Mouse (Mus musculus) cerebellum, adult 11 months (tissue): ENCODE data around the gene Rnf128.
"Not testable (repeated sequence)": the region's sequence is repeated elsewhere in the genome, so short reads cannot be mapped to it uniquely, and the experiment has no call there.

ENCODE experiments used
- DNase-seq: peaks from one replicate; pipeline ENCODE4 v3.0.0; 2022

Gene Rnf128

DNA sequence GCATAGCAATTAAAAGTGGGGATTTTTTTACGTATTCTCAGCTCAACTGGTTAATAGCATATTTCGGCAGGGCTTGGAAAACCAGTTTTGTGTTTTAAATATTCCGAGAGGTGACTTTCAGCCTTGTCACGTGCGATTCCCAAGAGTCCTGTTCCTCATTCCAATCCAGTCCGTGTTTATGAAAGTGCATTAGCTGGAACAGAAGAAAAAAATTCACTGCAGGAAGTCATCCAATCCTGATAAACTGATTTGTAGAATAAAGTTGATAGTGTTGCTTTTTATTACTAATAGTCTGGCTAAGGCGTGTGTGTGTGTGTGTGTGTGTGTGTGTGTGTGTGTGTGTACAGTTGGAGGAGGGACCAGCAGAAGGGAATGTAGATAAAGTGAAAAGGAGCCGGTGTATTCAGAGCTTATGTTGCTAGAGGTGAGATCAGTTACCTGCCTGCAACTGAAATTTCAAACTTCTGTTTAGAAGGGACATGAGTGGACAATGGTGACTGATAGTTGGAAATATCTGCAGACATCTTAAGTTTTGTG is at the start of gene Rnf128:
Gene Rnf128, plus strand, starts transcription at position 392 of the 537 bp plus-strand sequence.
- DNase-seq: no peak

DNA sequence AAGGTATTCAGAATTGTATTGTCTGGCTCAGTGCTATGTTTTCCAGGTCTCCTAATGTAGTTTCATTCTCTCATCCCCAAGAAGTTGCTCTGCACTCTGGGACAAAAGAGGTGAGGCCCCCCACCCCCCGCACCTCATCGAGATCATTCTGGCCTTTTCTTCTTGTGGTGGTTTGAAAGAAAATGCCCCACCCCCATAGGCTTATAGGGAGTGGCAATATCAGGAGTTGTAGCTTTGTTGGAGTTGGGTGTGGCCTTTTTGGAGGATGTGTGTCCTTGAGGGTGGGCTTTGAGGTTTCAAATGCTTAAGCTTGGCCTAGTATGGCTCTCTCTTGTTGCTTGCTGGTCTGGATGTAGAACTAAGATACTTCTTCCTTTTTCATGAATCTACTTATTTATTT is 47.0 kb upstream of the Rnf128 start:
- DNase-seq: no peak

DNA sequence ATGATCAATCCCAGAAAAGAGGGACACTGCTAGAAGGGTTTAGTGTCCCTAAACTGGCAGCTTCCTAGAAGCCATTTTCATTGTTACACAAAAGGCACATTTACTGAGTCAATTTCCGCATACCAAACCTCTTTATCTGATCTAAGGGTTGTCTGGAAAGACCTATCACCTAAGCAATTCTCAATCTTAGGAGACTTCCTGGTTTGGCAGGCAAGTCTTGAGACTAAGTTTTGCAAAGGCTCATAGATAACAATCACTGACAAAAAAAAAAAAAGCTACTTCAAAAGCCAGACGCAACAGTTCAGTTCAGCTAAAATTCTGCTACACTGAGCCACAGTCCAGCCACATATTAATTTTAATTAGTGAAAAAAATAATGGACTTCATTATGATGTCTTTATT is 43.9 kb upstream of the Rnf128 start:
- no peak for DNase-seq

DNA sequence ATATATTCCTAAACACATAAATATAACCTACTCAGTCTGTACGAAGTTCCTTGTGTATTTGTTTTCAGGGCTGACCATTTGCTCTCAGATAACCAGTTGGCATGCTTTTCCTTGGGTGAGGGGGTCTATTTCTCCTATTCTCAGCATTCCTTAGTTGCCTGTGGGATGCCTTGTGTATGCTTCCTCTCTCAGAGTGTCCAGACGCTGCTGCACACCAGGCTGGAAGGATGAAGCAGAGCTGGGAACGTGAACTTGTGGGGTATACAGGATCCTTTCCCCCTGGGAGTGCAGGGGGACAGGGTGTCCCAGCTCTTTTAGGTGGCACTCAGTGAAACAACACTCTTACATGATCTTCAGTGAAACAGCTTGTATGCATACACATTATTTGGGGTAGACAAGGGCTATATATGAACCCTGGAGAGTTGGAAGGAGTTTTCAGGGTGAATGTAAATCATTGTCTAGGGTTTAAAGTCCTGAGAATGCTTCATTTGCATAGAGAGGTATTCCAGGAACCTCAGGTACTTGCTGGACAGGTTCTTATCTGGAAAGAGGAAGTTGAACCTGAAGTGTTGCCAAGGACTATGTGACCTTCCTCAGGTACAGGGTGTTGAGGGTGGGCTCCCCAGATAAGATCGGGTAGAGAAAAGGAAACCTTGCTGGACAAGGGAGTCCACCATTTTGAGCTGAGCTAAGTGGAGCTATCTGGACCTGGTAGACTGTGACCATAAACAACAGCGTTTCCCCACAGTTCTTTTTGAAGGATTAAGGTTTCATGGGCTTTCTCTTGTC is 38.6 kb upstream of the Rnf128 start:
- no peak for DNase-seq

DNA sequence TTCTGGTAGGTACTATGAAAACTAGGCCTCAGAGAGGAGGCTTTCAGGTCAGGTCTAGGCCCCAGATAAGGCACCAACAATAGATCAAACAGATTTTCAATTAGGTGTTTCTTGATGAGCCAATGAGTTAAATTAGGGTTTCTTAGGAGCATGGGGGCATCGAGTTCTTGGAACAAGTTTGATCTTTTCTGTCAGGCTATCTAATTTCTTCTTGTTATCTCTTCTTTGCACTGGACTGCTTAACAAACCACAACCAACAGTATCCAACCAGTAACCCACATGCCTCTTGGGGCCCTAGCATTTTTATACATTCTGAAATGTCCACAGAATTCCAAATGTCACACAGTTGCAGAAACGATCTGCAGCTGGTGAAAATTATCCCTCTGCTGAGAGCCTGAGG is 37.4 kb upstream of the Rnf128 start:
- DNase-seq: no peak

DNA sequence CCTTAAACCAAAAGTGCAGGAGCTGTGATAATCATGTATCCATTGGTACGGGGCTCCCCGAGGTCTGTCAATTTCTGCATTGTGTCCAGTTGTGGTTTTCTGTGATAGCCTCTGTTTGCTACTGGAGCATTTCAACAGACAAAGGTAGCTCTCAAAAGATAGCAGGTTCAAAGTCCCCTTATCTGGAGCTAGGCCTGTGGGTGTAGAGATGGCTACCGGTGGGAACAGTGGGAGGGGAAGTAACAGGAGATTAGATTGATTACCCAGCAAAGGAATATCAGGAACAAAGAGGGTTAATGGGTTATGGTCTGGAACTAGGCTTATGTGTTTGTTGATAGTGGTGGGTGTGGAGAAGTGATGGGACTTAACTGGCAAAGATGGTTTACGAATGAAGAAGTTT is 36.1 kb upstream of the Rnf128 start:
- no peak for DNase-seq

DNA sequence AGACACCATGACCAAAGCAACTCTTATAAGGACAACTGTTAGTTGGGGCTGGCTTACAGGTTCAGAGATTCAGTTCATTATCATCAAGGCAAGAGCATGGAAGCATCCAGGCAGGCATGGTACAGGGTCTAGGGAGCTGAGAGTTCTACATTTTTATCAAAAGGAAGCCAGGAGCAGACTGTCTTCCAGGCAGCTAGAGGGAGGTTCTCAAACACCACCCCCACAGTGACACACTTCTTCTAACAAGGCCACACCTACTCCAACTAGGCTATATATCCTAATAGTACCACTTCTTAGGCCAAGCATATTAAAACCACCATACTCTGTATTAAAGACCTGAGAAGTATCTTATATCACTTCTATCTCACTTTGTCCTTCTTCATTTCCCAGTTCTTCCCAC is 33.4 kb upstream of the Rnf128 start:
- DNase-seq: no peak

DNA sequence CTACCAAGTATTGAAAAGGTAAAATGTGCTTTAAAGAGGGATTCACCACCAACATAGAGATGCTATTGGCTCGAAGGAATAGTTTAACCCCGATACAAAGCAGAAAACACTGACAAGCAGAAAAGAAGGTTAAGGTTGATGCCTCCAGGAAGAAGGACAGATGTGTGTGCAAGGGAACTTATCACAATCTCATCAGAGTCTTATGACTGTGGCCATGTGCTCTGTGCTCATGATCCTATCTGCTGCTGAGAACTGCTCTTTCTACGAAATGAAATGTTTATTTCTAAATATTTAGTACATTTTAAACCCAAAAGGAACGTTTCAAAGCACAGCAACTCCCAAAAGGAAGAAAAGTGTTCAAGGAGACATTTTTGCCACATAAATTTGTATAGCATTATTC is 30.8 kb upstream of the Rnf128 start:
- DNase-seq: no peak

DNA sequence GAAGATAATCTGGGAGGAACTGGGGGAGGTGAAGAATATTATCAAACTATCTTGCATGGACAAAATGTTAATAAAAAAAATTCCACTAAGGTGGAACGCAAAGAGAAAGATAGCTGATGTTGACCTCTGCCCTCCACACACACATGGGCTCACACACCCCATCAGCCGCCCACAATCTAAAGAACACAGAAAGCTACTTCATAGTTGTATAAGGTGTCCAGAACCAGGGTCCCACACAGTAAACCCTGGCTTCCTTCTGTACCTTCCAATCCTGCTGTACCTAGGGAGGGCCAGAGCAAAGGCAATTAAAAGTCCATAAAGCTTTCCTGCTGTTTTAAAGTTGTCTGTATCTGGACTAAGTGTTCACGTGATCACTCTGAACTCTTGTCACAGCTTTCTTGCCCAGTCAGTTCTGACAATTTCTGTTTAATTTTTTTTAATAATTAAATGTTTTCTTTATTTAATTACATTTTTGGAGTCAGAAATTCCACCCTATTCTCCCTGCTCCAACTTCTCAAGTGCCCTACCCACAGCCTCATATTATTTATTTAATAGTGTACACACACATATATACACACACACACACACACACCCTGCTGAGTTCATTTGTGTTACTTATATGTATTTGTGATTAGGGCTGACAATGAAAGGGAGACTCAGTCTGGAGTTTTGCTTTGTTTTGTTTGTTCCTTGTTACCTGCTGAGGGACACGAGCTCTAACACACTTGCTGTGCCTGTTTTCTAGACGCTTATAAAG is 25.3 kb upstream of the Rnf128 start:
- no peak for DNase-seq

DNA sequence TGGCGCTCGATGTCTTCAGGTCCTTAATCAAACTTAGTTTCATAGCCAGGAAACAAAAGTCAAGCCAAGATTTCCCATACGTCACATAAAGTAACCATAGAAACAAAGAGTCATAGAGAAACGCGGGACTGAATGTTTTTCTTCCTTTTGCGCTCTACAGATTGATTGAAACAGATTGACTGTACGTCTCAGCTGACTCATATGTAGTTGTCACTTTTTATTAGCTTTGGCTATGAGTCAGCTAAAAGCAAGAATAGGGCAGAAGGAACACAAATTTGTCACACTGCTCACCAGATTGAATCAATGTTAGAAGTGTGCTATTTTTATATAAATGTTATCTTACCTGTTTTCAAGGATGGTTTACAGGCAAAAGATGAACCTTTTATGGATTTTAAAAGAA is 19.4 kb upstream of the Rnf128 start:
- no peak for DNase-seq

DNA sequence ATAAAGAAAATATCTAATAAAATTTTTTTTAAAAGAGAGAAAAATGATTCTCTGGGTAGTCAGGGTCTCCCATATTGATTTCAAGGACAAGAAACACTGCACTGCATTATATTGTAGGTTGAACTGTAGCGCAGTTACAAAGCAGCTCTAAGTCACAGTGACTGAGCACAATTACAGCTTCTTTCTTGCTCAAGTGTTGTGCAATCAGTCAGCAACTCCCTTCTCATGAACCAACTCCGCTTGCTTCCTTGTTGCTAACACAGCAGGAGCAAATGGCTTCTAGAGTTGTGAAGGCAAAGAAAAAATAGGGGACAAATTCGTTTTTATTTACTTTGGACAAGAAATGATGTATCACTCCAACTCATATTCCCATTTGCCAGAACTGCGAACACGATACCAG is 12.7 kb upstream of the Rnf128 start:
- no peak for DNase-seq

DNA sequence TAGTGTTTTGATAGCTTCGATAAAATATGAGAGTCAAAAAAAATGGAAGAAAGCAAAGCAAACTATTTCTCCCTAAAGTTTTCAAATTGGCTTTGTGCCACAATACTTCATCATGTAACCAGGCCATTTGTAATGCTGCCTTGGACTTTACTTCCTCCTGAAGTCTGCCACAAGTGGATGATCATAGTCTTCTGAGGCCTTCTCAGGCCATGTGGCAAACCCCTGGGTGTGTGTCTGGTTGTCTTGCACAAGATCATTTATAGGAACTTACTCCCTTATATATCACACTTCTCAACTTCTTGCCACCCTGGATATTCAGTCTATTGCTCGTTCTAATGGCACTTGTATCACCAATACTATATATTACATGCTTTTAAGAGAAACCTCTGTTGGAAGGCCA is 11.0 kb upstream of the Rnf128 start:
- no peak for DNase-seq

DNA sequence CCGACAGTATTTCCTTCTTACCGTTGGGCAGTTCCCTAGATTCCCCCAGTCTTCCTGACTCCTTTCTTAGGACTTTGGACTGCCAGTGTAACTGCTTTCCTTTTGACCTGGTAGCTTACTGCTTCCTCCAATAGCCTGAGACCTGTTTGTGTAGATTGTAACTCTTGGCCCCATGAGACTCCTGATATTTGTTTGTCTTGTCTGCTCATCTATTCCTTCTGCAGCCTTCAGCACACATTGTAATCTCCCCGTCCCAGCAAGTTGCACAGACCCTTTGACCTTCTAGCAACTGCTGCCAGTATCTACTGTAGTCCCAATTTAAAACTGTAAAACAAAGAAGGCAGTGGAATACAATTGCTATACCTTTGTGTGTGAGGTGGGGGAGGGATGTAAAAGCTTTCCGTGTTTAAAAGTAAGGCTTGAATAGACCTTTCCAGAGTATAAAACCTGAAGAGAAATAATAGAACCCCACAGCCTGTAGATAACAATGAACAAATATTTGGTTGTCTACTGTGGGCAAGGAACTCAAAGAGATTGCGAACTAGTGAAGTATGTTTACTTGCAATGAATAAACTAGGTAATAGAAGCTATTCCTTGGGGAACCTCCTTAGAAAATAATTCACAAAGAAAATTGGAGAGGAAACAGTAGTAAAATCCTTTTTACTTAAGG is 726 bp upstream of the Rnf128 start:
- no peak for DNase-seq

DNA sequence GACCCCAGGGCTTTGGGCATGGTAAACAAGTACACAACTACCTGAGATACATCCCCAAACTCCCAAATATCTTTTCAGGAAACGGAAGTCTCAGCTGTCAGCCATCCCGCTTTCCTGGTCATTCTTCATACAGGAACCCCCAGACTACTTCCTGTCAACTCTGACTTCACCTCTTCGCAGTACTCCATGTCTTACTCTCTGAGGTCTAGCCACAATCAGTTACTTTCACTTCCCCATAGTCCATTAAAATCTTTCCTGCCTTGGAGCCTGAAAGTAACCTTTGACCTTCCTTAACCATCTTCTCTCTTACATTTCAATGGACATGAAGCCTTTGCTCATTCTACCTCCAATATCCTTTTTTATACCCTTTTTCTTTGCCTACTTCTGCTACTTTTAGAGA is 6.9 kb downstream of the Rnf128 start:
- DNase-seq: no peak

DNA sequence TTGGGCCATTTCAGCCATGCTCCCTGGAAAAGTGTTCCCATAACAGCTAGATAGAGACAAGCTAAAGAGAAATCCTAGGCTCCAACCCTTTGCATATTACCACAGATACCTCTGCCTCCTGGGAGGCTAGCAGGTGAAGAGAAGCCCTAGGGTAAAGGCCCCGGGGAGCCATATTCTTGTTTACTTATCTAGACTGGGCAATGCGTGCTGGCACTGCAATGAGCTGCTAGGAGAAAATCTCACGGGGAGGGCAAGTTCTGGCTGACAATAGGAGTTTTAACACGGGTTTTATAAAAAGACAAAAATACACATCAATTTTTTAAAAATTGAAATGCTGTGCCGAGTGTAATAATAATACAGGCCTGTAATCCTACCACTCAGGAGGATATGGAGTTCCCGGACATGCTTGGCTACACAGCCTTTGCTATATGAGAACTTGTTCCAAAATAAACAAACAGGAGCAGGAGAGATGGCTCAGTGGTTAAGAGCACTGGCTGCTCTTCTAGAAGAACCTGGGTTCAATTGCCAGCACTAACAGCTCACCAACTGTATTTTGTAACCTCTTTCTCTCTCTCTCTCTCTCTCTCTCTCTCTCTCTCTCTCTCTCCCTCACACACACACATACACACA is 15.6 kb downstream of the Rnf128 start:
- DNase-seq: no peak

DNA sequence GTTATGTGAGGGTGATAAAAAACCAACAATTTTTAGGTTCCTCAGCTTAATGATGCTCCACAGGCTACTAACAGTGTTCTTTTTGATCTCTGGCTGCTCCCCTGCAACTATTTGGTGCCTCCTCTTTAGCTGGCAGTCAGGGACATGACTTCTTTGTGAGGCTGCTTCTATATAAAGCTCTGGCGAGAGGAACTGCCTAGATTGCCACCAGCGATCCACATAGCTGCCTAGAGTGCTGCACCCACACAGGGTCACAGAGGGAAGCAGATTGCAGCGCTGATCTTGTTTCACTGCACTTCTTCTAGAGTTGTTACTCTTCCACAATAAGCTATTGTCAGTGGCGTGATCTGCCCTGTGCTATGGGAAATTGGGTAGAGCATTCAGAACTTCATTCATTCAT is 20.5 kb downstream of the Rnf128 start:
- DNase-seq: no peak

DNA sequence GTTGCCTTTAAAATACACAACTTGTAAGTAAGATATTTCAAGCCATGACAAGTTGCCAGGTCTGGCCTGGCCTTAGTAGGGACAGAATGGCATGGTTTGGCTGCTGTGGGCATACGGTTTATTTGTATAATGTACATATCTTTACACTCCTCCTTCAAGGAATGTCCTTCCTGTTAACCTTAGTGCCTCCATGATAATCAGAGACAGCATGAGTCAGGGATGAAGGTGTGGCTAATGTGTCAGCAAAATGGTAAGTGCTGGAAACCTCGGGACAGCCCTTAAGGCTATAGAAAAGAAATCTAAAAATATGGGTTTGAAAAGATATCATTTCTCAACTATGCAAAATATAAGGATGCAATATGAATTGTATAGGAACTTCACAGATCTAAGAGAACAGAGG is 23.6 kb downstream of the Rnf128 start:
- DNase-seq: not testable (repeated sequence)

DNA sequence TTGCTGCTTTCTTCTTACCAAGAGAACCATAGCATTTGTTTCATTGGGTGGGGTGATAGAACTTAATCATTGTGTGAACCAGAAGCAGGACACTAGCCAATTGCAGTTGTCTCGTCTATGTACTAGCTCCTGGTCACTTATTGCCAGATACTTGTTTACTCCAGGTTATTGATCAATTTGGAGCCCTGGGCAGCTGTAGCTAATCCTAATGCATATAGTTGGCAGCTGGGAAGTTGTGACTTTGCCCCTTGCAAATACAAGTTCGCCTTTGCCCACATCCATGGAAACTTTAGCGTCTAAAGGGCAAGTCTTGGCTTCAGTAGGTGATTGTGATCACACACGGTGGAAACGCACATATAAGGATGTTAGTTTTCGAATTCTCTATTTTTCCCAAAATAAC is 33.3 kb downstream of the Rnf128 start:
- no peak for DNase-seq

DNA sequence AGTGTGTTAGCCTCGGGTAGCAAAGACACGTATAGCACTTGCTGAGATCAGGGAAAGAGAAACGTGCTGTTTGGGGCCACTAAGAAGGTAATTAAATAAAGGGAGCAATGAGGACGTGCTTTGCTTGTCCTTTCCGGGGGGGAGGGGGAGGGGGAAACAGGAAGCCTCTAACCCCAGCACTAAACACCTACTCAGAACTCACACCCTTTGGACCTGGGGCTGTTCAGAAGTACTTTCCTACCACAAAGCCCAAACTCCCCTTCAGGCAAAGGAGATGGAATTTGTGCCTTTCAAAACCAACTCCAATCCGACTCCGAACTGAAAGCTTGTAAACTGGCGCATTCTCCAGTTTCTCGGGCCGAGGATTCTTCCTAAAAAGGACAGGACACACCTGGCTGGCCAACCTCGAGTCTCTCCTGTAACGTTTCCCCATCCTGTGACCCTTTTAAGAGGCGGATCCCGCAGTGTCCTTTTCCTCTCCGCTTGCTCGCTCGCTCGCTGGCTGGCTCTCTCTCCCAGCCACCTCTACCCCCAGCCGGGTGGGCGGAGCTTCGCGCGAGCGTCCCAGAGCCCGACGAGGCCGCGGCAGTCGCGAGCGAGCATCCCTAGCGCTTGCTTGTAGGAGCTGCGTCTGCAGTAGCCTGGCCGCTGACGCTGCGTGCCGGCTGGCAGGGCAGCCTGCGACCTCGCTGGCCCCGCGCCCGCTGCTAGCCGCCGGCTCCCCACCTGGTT is 47.1 kb downstream of the Rnf128 start:
- peak; percentile 86 for DNase-seq

DNA sequence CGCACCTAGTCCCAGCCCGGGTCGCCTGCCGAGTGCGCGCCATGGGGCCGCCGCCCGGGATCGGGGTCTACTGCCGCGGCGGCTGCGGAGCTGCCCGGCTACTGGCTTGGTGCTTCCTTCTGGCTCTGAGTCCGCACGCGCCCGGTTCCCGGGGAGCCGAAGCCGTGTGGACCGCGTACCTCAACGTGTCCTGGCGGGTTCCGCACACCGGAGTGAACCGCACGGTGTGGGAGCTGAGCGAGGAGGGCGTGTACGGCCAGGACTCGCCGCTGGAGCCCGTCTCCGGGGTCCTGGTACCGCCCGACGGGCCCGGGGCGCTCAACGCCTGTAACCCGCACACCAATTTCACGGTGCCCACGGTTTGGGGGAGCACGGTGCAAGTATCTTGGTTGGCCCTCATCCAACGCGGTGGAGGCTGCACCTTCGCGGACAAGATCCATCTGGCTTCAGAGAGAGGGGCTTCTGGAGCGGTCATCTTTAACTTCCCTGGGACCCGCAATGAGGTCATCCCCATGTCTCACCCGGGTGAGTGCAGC is 47.7 kb downstream of the Rnf128 start:
- no peak for DNase-seq

DNA sequence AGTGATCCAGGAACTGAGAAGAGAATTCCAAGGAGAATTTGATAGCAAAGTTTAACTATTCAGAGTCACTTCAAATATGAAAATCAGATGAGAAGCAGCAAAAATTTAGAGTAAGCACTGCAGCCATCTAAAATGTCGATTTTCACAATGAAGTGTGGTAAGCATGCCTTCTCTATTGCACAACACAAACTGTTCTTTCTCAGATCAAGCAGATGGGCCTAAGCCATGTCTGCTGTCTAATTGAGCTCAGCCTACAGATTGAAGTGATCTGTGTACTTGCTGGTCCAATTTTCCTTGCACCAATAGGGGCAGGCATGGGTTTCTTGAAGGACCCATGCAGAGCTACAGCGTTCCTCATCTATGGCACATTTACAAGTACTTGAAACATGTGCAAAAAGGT is 51.6 kb downstream of the Rnf128 start:
- DNase-seq: no peak

DNA sequence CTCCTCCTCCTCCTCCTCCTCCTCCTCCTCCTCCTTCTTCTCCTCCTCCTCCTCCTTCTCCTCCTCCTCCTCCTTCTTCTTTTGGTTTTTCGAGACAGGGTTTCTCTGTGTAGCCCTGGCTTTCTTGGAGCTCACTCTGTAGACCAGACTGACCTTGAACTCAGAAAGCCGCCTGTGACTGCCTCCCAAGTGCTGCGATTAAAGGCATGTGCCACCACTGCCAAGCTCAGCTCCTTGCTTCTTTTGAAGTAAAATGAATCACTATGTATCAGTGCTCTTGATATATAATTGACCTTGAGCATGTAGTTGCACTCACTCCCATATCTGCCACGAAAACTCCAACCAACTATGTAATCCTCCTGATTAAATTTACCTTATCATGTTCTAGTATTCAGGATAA is 59.0 kb downstream of the Rnf128 start:
- DNase-seq: no peak
